Mouse (Mus musculus) 3T3-L1 (cell line): ENCODE data around the gene Fam196a.

ENCODE experiments used
- DNase-seq: peaks from one replicate; pipeline ENCODE4 v3.0.0-alpha.2; 2015; ENCODE audit warnings: low read depth, low spot score

Gene Fam196a

DNA sequence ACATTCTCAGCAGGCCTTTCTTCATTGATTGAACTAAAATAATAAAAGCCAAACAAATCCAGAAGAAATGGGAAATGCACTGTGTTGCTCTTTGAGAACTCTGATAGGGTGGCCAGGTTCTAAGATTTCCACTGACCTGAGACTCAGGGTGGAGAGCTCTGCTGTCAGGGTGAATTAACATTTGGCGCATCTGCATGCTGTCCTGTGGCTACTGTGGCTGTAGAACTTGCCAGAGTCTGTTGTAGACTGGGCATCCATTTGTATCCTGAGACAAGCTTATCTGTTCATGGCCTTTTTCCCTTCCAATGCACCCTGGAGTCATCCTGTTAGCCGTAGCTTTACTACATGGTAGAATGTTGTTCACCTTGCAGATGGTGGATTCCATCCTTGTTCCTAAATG lies 98.2 kb downstream of the Fam196a start:
- DNase-seq: no peak
